Mouse (Mus musculus) MEL-GATA-1-ER (cell line): ENCODE results near the gene Cct2.

ENCODE experiments used
- DNase-seq: peaks from one replicate; pipeline ENCODE4 v3.0.0-alpha.2; 2012; ENCODE audit warnings: low read depth; ENCODE audit errors: extremely low read depth

Gene Cct2

GRCm38 (mm10) chr10:117063254-117064021 lies at the start of gene Cct2:
Cct2 (minus strand) TSS chr10:117063814.
- peak; percentile 74 for DNase-seq

GRCm38 (mm10) chr10:117112545-117112944 lies 48.9 kb upstream of the Cct2 start:
- no peak for DNase-seq

GRCm38 (mm10) chr10:117111455-117111854 lies 47.8 kb upstream of the Cct2 start:
- no peak for DNase-seq

GRCm38 (mm10) chr10:117110271-117110670 lies 46.7 kb upstream of the Cct2 start:
- no peak for DNase-seq

- no peak for DNase-seq
These were observed 43.1 kb upstream of the Cct2 start for GRCm38 (mm10) chr10:117106686-117107085.

- peak; percentile 52 for DNase-seq
These were observed 42.6 kb upstream of the Cct2 start for GRCm38 (mm10) chr10:117106244-117106643.

GRCm38 (mm10) chr10:117105015-117105414 lies 41.4 kb upstream of the Cct2 start:
- DNase-seq, result no peak

GRCm38 (mm10) chr10:117103854-117104598 lies 40.4 kb upstream of the Cct2 start:
- DNase-seq, result no peak

GRCm38 (mm10) chr10:117100175-117100574 lies 36.6 kb upstream of the Cct2 start:
- DNase-seq, result no peak

- peak; percentile 68 for DNase-seq
These were observed 33.6 kb upstream of the Cct2 start for GRCm38 (mm10) chr10:117097116-117097698.

- no peak for DNase-seq
These were observed 32.5 kb upstream of the Cct2 start for GRCm38 (mm10) chr10:117096096-117096495.

GRCm38 (mm10) chr10:117094504-117095329 lies 31.1 kb upstream of the Cct2 start:
- no peak for DNase-seq

- no peak for DNase-seq
These were observed 26.0 kb upstream of the Cct2 start for GRCm38 (mm10) chr10:117089628-117090027.

GRCm38 (mm10) chr10:117081914-117082359 lies 18.3 kb upstream of the Cct2 start:
- no peak for DNase-seq

- no peak for DNase-seq
These were observed 17.7 kb upstream of the Cct2 start for GRCm38 (mm10) chr10:117081326-117081725.

GRCm38 (mm10) chr10:117078284-117078683 lies 14.7 kb upstream of the Cct2 start:
- peak; percentile 39 for DNase-seq

- DNase-seq, result no peak
These were observed 9.6 kb upstream of the Cct2 start for GRCm38 (mm10) chr10:117073176-117073575.

- DNase-seq, result no peak
These were observed 8.7 kb upstream of the Cct2 start for GRCm38 (mm10) chr10:117072191-117072888.

- no peak for DNase-seq
These were observed 5.5 kb upstream of the Cct2 start for GRCm38 (mm10) chr10:117069109-117069508.

- DNase-seq, result no peak
These were observed 462 bp upstream of the Cct2 start for GRCm38 (mm10) chr10:117064076-117064475.

GRCm38 (mm10) chr10:117062894-117063253 lies 740 bp downstream of the Cct2 start:
- DNase-seq, result peak; percentile 74
